Mouse (Mus musculus) heart, adult 18-20 months (tissue): ENCODE results near the gene Gpr137. TPM values are rescaled to one million over a fixed set of nuclear protein-coding genes. Genes with fewer than 3 reads are reported as not detected.
A peak's percentile ranks its signal among the peaks of the same experiment; 100 is the strongest.

Source experiments
- DNase-seq, 2 experiments: peaks; one replicate each; pipeline ENCODE4 v3.0.0; 2021 to 2022; ENCODE audit warnings: mixed read lengths in 1 of 2
- total RNA-seq, 2 experiments: library from RNA; stranded (reverse); gene quantifications; 2 replicates each; pipeline ENCODE4 v1.2.3; 2021

Gpr137 gene
- total RNA-seq, 2 experiments from 2014 or later = 32.4 to 33.0 TPM

DNA sequence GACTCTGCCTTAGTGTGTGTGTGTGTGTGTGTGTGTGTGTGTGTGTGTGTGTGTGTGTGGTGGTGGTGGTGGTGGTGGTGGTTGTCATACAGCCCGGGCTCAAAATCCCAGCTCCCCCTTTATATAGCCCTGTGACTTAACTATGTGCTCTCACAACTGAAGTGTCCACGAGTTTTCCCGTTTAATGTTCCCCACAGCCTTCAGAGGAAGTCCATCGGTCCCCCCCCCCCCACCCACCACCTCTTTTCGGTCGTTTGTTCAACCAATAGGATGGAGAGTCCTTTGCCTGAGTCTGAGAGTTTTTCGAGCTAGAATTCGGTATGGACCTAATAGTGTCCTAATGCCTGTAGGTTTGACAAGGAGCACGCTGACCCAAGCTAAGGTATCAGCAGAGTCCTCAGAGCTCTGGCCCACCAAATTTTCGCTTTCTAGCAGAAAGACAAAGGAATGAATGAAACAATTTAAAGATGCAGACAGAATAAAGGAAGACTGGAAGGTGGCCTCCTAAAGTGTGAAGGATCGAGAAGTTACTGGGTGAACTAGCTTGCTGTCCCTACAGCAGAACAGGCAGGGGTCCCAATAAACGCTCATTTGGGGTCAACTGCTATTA lies 31.4 kb upstream of the Gpr137 start:
- no peak for DNase-seq

DNA sequence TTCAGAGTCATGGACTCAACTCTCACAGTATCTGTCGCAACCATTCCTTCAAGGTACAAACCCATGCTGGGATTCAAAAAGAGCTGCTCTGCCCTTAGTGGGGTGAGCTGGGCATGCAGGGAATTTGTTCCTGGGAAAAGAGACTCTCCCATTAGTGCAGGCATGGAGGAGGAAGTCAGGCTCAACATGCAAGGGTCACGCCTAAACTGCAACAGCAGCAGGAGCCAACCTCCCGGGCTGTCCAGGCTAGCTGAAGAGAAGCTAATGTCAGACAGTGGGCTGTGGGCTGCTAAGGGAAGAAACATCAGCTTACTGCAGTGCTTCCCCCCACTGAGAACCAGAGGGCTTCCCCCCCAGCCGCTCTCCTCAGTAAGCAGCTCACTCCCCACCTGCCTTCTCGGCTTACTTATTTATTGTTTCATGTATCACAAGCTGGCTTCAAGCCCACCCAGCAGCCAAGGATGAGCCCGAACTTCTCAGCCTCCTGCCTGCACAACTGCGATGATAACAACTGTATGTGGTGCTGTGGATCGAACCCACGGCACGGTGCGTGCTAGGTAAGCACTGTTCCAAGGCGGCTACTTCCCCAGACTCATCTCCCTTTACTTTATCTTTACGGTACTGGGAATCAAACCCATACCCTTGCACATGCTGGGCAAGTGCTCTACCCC lies 30.1 kb upstream of the Gpr137 start:
- no peak for DNase-seq

DNA sequence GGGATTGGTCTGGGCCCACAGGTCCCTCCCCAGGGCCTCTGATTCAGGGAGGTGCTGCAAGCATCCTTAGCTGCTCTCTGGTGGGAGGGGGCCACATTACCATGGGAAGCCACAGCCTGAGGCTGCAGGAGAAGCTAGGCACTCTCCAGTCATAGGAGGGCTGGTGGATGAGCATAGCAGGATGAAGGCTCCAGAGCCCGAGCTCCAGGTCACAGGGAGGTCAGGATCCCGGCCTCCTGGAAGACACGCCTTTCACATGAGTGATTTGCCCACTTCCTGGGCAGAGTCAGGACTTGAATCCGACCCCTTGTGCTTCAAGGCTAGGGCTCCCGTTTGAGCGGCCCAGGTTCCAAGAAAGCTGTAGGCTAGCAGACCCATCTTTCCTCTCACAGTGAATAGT lies 29.4 kb upstream of the Gpr137 start:
- DNase-seq = no peak

GRCm38 (mm10) chr19:6970460-6971085 lies 28.3 kb upstream of the Gpr137 start:
- no peak for DNase-seq

DNA sequence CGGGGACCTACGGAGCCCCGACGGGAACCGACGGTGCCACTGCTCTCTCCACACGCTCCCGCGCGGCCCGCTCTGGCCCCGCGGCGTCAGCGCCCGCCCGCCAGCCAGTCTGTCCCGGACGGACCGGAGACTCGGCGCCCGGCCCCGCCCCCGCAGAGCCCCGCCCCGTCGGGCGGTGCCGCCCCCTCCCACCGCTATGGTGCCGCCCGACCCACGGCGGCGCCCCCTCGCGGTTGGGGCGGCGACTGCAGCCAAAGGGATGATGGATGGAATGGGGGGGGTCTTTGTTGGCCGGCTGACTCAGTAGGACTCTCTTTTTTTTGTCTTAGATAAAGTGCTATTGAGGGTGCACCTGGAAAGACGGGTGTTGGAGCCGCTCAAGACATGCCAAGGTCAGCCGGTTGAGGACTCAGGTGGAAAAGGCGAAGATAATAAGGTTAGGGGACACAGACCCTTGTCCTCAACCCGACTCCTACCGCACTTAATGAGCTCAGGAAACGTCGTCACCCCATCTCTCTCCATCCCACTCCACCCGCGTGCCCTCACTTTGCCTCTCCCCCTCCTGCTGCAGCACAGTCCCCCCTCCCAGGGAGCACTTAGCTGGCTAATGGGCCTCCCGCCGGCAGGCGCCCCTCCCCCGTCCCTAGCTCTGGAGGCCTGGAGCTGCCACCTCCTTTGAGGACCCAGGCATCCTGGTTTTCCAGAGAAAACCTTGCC lies 27.5 kb upstream of the Gpr137 start:
- DNase-seq = peak; percentile 82

GRCm38 (mm10) chr19:6969291-6969664 lies 27.0 kb upstream of the Gpr137 start:
- DNase-seq = no peak

GRCm38 (mm10) chr19:6968491-6969271 lies 26.4 kb upstream of the Gpr137 start:
- DNase-seq = peak in 1 of 2 experiments; percentile 44

GRCm38 (mm10) chr19:6956461-6956860 lies 14.2 kb upstream of the Gpr137 start:
- no peak for DNase-seq

GRCm38 (mm10) chr19:6955424-6955823 lies 13.1 kb upstream of the Gpr137 start:
- DNase-seq = peak in 1 of 2 experiments; percentile 40

- DNase-seq = no peak
Observed at GRCm38 (mm10) chr19:6954046-6954445, 11.8 kb upstream of the Gpr137 start.

GRCm38 (mm10) chr19:6952712-6953037 lies 10.4 kb upstream of the Gpr137 start:
- DNase-seq = peak; percentile 69 to 78

GRCm38 (mm10) chr19:6951994-6952711 lies 9.9 kb upstream of the Gpr137 start:
- DNase-seq = peak; percentile 92 to 93

DNA sequence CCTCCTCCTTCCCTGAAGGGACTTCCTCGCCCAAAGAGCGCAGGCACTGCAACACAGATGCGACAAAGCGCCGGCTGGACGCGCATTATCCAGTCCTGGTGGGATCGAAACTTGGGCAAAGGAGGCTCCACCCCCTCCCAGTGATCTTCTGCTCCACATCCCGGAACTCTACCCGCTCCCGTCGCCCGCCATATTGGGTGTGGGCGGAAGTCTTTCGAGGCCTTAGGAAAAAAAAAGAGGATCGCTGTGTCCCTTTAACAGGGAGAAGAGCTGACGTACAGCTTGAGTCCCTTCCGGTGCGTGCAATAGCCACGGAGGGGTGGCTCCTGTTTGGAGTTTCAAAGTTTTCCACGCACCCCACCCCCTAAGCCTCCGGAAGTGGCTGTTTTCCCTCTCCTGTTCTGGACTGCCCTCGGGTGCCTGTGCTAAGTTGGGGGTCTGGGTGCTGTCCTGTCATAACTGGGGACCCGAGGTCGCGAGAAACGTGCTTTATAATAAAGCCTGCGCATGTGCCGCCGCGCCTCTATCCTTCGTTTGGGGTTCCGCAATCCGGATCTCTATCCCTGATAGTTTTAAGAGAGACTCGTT lies 9.2 kb upstream of the Gpr137 start:
- peak; percentile 98 to 99 for DNase-seq

- peak; percentile 72 to 78 for DNase-seq
Observed at GRCm38 (mm10) chr19:6950613-6951153, 8.4 kb upstream of the Gpr137 start.

DNA sequence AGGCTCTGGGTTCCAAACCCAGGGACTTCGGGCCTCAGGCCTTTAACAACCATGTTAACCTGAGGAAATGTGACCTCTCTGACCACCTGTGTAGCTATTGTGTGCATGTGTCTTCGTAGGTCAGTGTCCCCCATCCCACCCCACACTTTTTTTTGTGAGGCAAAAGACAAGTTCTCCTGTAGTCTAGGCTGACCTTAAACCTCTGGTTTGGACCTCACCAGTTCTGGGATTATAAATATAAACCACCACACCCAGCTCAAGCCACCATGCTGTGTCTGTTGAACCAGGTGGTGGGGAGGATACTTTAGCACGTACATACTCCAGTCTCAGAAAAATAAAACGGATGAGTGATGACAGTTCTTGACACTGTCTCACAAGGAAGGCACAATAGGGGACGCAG lies 7.7 kb upstream of the Gpr137 start:
- DNase-seq = no peak

DNA sequence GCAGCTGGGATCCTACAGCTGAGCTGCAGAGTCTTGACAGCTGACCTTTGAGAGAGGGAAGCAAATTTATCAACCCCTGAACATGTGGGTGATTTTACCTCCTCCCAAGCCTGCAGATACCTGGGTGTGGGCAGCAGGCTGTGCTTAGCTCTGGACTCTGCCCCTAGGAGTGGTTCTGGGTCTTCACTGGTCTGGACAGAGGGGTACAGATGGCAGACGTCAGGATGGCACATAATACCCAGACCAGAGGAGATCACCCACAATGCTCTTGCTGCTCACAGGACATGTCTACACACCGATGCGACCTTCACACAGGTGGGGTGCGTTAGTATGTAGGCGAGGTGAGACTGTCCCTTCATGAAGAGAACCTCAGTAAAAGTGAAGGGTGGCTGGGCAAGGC lies 7.3 kb upstream of the Gpr137 start:
- DNase-seq = no peak

DNA sequence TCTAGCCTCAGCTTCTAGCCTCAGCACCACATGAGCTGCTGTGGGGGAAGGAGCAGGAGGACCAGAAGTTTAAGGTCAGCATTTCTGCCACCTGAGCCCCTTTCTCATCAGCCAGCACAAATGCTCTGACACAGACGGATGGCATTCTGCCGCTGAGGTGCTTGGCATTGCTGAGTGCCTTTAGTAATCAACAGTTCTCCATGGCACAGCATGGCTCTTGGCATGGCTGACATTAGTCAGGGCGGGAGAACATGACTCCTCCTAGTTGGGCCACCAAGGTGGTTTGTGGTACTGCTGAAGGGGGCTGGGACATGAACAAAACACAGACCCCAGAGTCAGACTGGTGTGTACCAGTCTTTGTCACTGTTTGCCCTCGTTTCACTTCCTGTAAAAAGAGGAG lies 5.9 kb upstream of the Gpr137 start:
- no peak for DNase-seq

GRCm38 (mm10) chr19:6947742-6948141 lies 5.5 kb upstream of the Gpr137 start:
- no peak for DNase-seq

GRCm38 (mm10) chr19:6943709-6944108 lies 1.4 kb upstream of the Gpr137 start:
- DNase-seq = no peak

- no peak for DNase-seq
Observed at GRCm38 (mm10) chr19:6942764-6943163, 484 bp upstream of the Gpr137 start.
